Mouse (Mus musculus) layer of hippocampus, adult 6 months (tissue): ENCODE measurements around the gene Lgals3bp. TPM values are rescaled to one million over a fixed set of nuclear protein-coding genes. Genes with fewer than 3 reads are reported as not detected.

ENCODE experiments used
- long read RNA-seq, 2 experiments: library from polyadenylated mRNA; unstranded; transcript quantifications; one replicate each; pipeline ENCODE4 v2.0.0; 2019 to 2020
- polyA plus RNA-seq: library from polyadenylated mRNA; unstranded; fragments of <200 nt; fragmentation: Nextera tagmentation; gene quantifications from 2 replicates; pipeline ENCODE4 v1.2.3, GENCODE M21; 2021

Gene Lgals3bp
- polyA plus RNA-seq: 12.9 and 29.3 TPM in 2 replicates
- long read RNA-seq, experiment 1, partial matches to known transcripts: 0 of 5 reads
- long read RNA-seq, experiment 1, other reads (novel, unspliced or antisense): 2 of 5 reads
- long read RNA-seq, experiment 2, transcript Lgals3bp-201 (6 exons, 2,330 nt): major isoform, 36 of 39 reads
- long read RNA-seq, experiment 2, partial matches to known transcripts: 0 of 39 reads
- long read RNA-seq, experiment 2, other reads (novel, unspliced or antisense): 3 of 39 reads

DNA sequence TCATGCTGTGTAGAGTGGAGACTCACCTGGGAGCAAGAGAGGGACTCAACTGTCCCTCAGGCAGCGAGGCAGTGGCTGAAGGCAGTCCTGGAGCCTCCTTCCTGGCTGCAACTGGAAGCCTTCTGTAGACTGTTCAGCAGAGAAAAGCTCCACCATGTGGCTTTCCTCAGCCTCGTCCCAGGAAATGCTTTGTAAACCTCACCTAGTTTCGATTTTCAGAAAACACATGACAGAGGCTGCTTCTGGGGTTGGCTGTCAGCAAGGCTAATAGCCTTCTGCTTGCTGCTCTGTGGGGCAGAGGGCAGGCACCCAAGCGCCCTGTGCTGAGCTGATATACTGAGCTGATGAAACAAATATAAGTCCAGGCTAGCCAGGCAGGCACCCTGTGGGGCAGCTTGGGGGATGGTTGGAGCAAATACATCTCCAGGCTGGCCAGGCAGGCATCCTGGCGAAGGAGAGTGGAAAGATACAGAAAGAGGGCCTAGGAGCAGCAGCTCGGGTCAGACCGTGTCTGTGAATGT lies at the start of gene Lgals3bp:
Gene Lgals3bp, minus strand, starts transcription at position 333 of the 521 bp plus-strand sequence.

DNA sequence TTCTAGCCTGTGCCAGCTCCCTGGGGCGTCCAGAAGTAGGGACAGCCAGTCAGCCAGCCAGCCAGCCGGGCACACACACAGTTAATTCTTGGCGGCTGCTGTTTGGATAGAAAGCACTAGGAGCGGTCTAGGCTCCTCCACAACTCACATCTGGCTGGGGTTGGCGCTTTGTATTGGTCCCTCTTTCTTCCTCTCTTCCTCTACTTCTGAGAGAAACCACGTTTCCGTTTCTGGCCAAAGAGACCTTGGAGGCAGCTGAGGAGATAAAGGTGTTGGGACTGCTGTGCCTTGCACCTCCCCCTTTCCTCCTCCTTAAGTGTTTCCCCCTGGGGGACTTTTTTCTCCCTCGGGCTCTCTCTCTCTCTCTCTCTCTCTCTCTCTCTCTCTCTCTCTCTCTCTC lies 26.1 kb upstream of the Lgals3bp start, which contains the start of gene C1qtnf1:
Gene C1qtnf1, plus strand, starts transcription at position 218 of the 400 bp plus-strand sequence.

GRCm38 (mm10) chr11:118418834-118419504 lies 17.1 kb upstream of the Lgals3bp start, which contains the start of gene Cant1:
TSS of gene Cant1 (minus strand) at chr11:118419086.

GRCm38 (mm10) chr11:118355640-118356039 lies 46.3 kb downstream of the Lgals3bp start, which contains the start of gene Timp2:
TSS of gene Timp2 (minus strand) at chr11:118355740.

Other genes with a start within 250 kb of the Lgals3bp start
- gene Cyth1, start 153.5 kb downstream of the Lgals3bp start, polyA plus RNA-seq: 25.8 and 27.7 TPM in 2 replicates
- gene Usp36, start 111.8 kb downstream of the Lgals3bp start, polyA plus RNA-seq: 4.7 and 5.1 TPM in 2 replicates
- gene Cep295nl, start 59.6 kb downstream of the Lgals3bp start, polyA plus RNA-seq: 0.09 and 0.18 TPM in 2 replicates
- gene Timp2, start 46.4 kb downstream of the Lgals3bp start, polyA plus RNA-seq: 32.2 and 33.2 TPM in 2 replicates
- gene Cant1, start 17.0 kb upstream of the Lgals3bp start, polyA plus RNA-seq: 23.9 and 26.4 TPM in 2 replicates
- 0.58 and 0.68 TPM in 2 replicates for gene C1qtnf1, start 26.1 kb upstream of the Lgals3bp start, polyA plus RNA-seq
- 1.2 and 2.1 TPM in 2 replicates for gene Engase, start 74.7 kb upstream of the Lgals3bp start, polyA plus RNA-seq